Mouse (Mus musculus) liver, embryonic 12.5 days (tissue): ENCODE measurements at regions not wholly inside any gene's neighbourhood (a gene's known extent, or its start where the extent isn't known, plus 50 kb on each side); places are given as distances from the start of the nearest gene placed in this dataset.

Experiments
- ATAC-seq: fragments of 200-750 bp; cut with Nextera tagmentation; 2 replicates; pipeline ENCODE4 v1.8.0; 2017; ENCODE audit warnings: moderate number of reproducible peaks, mild to moderate bottlenecking, moderate library complexity
- H3K27ac ChIP-seq: fragments of 300-500 bp; sonication (generic); 2 replicates; pipeline ENCODE4 v1.5.1; 2016; ENCODE audit warnings: mild to moderate bottlenecking
- H3K27me3 ChIP-seq: fragments of 300-500 bp; sonication (generic); replicated peaks from 2 replicates; pipeline ENCODE4 v1.6.1; 2016; ENCODE audit warnings: mild to moderate bottlenecking, moderate library complexity
- H3K36me3 ChIP-seq: fragments of 300-500 bp; sonication (generic); 2 replicates; pipeline ENCODE4 v1.6.1; 2016; ENCODE audit warnings: mild to moderate bottlenecking, moderate library complexity
- H3K4me1 ChIP-seq: fragments of 300-500 bp; sonication (generic); 2 replicates; pipeline ENCODE4 v1.6.1; 2016
- H3K4me2 ChIP-seq: fragments of 300-500 bp; sonication (generic); 2 replicates; pipeline ENCODE4 v1.6.1; 2016; ENCODE audit warnings: mild to moderate bottlenecking, moderate library complexity
- H3K4me3 ChIP-seq: fragments of 300-500 bp; sonication (generic); 2 replicates; pipeline ENCODE4 v1.5.1; 2016; ENCODE audit warnings: mild to moderate bottlenecking, moderate library complexity
- H3K9ac ChIP-seq: fragments of 300-500 bp; sonication (generic); 2 replicates; pipeline ENCODE4 v1.6.1; 2016; ENCODE audit warnings: mild to moderate bottlenecking, moderate library complexity
- H3K9me3 ChIP-seq: fragments of 300-500 bp; sonication (generic); replicated peaks from 2 replicates; pipeline ENCODE4 v1.6.1; 2016; ENCODE audit warnings: mild to moderate bottlenecking, moderate library complexity
- WGBS: fragments of 180-500 bp; shearing (Covaris S2); methylation state at CpG from one replicate; pipeline ENCODE4 v1.1.7; 2016; ENCODE audit not compliant: insufficient replicate concordance; 5-methylcytosine and 5-hydroxymethylcytosine counted together

DNA sequence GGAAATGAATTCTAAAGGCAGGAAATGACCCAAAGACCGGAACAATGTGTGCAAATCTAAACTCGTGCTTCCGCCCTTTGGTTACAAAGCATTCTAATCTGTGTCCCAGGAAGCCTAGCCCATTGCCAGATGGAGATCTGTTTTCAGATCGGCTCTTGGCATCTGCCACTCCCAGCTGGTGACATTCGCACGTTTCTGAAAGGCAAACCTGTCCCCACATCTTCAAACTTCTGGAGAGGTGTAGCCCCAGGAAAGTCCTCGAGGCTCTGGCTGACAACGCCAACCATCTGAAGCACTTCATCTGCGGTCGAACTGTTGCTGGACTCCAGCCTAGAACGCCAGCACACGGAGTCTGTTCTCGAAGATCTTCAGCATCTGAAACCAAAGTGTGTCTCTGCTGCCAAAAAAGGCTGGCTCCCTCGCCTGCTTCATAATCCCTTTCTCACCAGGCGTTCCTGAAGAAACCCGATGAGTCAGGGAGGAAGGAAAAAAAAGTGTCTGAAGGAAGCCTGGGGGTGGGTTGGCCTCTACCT is 73.2 kb upstream of the Map4k3 start:
- no peak for ATAC-seq

DNA sequence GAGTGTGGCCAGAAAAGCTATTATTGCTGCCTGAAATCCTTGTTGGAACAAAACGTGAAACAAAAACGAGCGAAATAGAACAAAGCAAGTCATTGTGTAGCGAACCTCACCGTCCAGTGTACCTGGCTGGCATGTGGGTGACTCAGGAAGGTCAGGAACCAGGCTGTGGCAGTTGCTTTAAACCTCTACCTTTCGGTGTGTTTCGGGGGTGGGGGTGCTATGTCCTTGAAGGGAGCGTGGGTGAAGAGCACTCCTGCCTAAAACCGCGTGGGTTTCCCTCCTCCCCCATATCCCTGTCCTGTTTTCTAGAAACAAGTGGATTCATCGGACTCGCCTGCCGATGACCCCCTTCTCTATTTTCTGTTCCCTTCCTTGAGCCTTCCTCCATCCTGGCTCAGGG is 72.6 kb upstream of the Map4k3 start:
- 53% methylated on average over 13 of the region's 13 CpGs for WGBS
- no peaks in the 10 kb centered on the region for H3K36me3 ChIP-seq
- peak overlapping the region; percentile 32 for H3K4me2 ChIP-seq
- H3K9me3 ChIP-seq, result no peaks in the 10 kb centered on the region
- ATAC-seq, result no peak
- H3K27me3 ChIP-seq, result peaks cover 6% of the 10 kb centered on the region
- no peak overlapping the region for H3K4me3 ChIP-seq
- no peak overlapping the region for H3K27ac ChIP-seq
- no peak overlapping the region for H3K9ac ChIP-seq
- H3K4me1 ChIP-seq, result 0 out of 2 replicates have a peak, but pooled peaks cover 16% of the 10 kb centered on the region

More for the DNA sequence above, 73.2 kb upstream of the Map4k3 start:
- Histone ChIP-seq H3K36me3 (no peaks in the 10 kb centered on the region), H3K4me2 (peak overlapping the region; percentile 32), H3K9ac (no peak overlapping the region), H3K4me3 (no peak overlapping the region), H3K4me1 (0 out of 2 replicates have a peak, but pooled peaks cover 16% of the 10 kb centered on the region), H3K27me3 (peaks cover 6% of the 10 kb centered on the region), H3K27ac (peak overlapping the region; percentile 40; the same call in 1 of the 2 replicates), H3K9me3 (no peaks in the 10 kb centered on the region)
- WGBS, result 10% methylated on average over 16 of the region's 16 CpGs

DNA sequence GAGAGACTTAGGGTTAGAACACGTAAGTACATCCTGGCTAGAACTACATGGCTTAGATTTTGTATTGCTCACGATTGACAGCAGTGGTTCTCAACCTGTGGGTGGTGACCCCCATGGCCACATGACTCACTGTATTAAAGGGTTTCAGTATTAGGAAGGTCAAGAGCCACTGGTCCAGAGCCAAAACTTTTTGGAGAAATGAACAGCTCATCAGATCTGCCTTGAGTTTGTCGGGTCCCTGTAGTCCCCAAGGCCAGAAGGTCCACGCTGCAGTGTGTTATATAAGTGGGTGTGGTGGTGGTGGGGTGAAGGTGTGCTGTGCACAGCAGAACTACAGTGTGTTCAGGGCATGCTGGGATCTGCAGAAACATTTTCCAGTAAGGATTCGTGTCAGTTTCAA is 72.2 kb upstream of the Map4k3 start:
- no peak overlapping the region for H3K4me2 ChIP-seq
- 0 out of 2 replicates have a peak, but pooled peaks cover 16% of the 10 kb centered on the region for H3K4me1 ChIP-seq
- peaks cover 6% of the 10 kb centered on the region for H3K27me3 ChIP-seq
- no peak overlapping the region for H3K4me3 ChIP-seq
- WGBS, result 62% methylated on average over 5 of the region's 5 CpGs
- no peak overlapping the region for H3K9ac ChIP-seq
- H3K27ac ChIP-seq, result no peak overlapping the region
- no peaks in the 10 kb centered on the region for H3K36me3 ChIP-seq
- H3K9me3 ChIP-seq, result no peaks in the 10 kb centered on the region
- no peak for ATAC-seq

DNA sequence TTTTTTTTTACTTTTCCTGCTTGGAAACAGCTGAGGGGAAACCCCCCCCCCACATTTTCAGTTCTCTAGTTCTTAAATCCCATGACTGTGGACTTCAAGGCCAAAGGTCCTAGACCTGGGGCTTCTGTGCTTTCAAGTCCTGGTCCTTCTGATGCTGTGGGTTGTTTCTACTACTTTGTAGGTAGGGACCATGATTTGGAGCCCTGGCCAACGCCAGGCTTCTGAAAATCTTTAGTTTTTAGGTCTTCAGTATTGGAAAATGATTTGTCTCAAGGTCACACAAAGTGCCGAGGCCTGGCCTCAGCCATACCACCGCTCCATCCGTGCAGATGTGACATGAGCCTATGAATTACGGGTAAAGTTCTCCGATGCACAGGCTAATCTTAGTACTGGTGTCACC is 70.8 kb upstream of the Map4k3 start:
- Histone ChIP-seq H3K9ac (no peak overlapping the region), H3K4me3 (no peak overlapping the region), H3K27me3 (peaks cover 6% of the 10 kb centered on the region), H3K27ac (no peak overlapping the region), H3K4me2 (no peak overlapping the region), H3K4me1 (0 out of 2 replicates have a peak, but pooled peaks cover 16% of the 10 kb centered on the region), H3K9me3 (no peaks in the 10 kb centered on the region), H3K36me3 (no peaks in the 10 kb centered on the region)
- WGBS, result 75% methylated on average over 6 of the region's 6 CpGs
- no peak for ATAC-seq

DNA sequence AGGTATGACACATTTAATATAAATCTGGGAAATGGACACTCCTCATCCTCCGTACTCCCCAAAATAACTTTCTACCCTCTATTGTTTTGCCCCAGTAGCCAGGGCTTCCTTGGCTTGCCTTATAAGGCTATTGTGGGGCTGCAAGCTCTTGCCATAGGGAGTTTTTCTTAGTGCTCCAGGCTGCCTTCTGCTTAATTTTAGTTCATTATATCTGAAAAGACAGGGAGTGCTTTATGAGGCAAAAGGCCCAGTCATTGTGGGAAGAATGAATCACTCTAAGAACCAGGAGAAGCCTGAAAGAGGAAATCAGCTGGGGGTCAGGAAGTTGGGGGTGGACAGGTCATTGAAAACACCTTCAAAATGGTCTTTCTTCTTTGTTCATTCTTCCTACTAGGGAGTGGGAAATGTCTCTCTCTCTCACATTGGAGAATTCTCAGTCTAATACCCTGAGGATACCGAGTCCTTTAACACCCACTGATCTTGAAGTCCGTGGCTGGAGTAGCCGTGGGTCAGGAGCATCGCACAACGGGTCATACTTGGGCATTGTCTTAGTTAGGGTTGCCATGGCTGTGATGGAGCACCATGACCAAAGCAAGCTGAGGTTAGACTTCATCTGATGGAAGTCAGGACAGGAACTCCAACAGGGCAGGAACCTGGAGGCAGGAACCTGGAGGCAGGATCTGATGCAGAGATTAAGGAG is 70.1 kb upstream of the Map4k3 start:
- Histone ChIP-seq H3K9me3 (no peaks in the 10 kb centered on the region), H3K27me3 (peaks cover 6% of the 10 kb centered on the region), H3K4me2 (no peak overlapping the region), H3K9ac (no peak overlapping the region), H3K4me1 (0 out of 2 replicates have a peak, but pooled peaks cover 16% of the 10 kb centered on the region), H3K27ac (no peak overlapping the region), H3K4me3 (no peak overlapping the region), H3K36me3 (no peaks in the 10 kb centered on the region)
- ATAC-seq, result no peak
- WGBS, result 66% methylated on average over 6 of the region's 6 CpGs

DNA sequence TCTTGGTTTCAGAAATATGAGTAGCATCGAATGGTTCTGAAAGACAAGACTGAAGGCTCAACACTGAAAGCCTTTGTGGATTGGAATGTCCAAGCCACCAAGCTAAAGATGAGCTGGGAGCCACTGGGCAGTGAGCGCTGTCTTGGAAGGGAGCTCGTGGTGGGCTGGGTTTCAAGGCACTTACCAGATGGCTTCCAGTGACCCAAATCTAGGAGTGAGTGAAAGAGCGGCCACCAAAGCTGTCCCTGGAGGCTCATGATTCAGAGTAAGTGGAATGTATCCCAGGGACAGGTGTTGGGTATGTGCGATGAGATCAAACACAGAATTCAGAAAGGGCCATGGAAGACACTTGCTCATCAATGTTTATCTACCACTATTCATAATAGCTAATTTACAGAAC is 68.5 kb upstream of the Map4k3 start:
- Histone ChIP-seq H3K4me3 (no peak overlapping the region), H3K27me3 (peaks cover 3% of the 10 kb centered on the region), H3K4me1 (0 out of 2 replicates have a peak, but pooled peaks cover 11% of the 10 kb centered on the region), H3K36me3 (no peaks in the 10 kb centered on the region), H3K9ac (no peak overlapping the region), H3K27ac (no peak overlapping the region), H3K4me2 (no peak overlapping the region), H3K9me3 (no peaks in the 10 kb centered on the region)
- ATAC-seq, result no peak
- whole genome bisulfite sequencing, result 73% methylated on average over 5 of the region's 5 CpGs

DNA sequence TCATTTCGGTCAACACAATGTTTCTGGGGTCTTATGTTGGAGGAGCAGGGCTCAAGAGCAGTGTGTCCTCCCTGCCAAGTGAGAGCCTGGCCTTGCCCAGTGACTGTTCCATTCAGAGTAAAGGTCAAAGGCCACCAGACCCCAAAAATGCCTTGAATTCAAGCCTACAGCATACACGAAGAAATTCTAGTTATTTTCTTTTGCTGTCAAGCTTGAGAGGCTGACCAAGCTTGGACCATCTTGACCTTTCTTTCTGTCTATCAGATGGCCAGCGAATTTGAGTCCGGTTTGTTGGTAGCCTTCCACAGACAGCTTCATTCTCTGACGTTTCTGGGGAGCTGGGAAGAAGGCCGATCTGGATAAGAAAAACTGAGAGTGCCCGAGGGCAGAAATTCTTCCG is 68.1 kb upstream of the Map4k3 start:
- Histone ChIP-seq H3K27me3 (peaks cover under 1% of the 10 kb centered on the region), H3K9ac (no peak overlapping the region), H3K27ac (no peak overlapping the region), H3K4me1 (0 out of 2 replicates have a peak, but pooled peaks cover 7% of the 10 kb centered on the region), H3K9me3 (no peaks in the 10 kb centered on the region), H3K4me2 (no peak overlapping the region), H3K4me3 (no peak overlapping the region), H3K36me3 (no peaks in the 10 kb centered on the region)
- no peak for ATAC-seq
- 72% methylated on average over 8 of the region's 8 CpGs for WGBS

DNA sequence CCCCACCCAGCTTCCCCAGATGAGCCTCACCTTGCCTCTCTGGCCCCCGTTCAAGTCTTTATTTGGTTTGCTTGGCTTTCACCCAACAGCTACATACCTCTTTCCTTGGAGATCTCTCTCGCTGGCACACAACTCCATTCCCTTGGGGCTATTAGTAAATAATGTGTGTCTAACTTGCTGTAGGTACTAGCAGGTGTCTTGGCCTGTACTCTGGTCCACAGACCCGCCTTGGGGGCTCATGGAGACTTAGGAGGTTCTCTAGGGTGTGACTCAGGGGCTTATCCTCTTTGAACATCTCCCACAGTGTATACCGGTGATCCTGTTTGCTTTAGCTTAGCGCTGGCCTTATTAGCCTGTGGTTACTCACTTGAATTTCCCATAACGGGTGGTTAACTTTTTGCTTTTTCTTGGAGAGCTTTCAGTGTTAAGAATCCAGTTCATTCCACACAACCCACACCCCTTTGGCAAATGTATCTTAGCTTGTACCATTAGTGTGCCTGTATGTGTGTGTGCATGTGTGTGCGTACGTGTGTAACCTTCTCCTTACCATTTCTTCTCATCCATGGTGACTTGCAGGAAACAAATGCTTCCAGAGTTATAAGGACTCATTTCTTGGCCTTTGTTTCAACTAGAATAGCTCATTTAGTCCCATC is 67.3 kb upstream of the Map4k3 start:
- Histone ChIP-seq H3K4me3 (no peak overlapping the region), H3K36me3 (no peaks in the 10 kb centered on the region), H3K27ac (no peak overlapping the region), H3K27me3 (no peaks in the 10 kb centered on the region), H3K4me2 (no peak overlapping the region), H3K4me1 (no peaks in the 10 kb centered on the region), H3K9me3 (no peaks in the 10 kb centered on the region), H3K9ac (no peak overlapping the region)
- WGBS, result 65% methylated on average over 8 of the region's 8 CpGs
- ATAC-seq, result no peak

DNA sequence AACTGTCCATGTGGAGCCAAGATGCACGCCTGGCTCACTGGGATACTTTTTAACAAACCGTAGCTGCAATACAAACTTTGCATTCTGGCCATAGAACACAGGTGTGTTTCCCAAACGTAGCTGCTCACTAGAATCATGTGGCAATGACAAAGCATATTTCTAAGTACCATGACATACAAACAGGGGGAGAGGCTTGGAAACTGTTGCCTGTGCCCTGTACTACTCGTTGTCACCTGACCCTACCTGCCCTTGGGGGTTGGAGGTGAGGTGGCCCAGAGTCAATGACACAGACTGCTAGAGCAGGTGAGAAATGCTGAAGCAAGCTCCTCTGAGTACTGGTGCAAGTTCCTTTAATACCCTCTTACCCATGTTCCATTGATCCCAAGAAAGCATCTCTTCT is 64.3 kb upstream of the Map4k3 start:
- WGBS, result 61% methylated on average over 4 of the region's 4 CpGs
- ATAC-seq, result no peak
- Histone ChIP-seq H3K4me1 (no peaks in the 10 kb centered on the region), H3K27ac (no peak overlapping the region), H3K36me3 (no peaks in the 10 kb centered on the region), H3K9ac (no peak overlapping the region), H3K4me2 (no peak overlapping the region), H3K9me3 (no peaks in the 10 kb centered on the region), H3K27me3 (no peaks in the 10 kb centered on the region), H3K4me3 (no peak overlapping the region)

DNA sequence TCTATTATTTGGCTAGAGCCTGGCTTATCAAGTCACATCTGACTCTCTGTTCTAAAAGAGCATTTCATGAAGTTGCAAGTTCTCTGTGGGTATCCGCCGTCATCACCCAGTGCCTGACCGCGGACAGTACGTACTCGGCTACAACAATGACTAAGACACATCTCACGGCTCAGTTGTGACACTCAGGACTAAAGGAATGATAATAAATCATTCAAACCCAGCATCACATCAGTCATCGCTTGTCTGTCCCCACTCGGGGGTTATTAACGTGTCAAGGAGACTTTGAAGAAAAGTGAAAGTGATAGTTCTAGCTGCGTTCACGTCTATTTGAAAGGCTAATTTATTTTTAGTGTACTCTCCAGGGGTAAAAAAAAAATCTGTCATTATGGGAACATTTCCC is 61.4 kb upstream of the Map4k3 start:
- H3K4me3 ChIP-seq, result no peak overlapping the region
- H3K9ac ChIP-seq, result no peak overlapping the region
- no peaks in the 10 kb centered on the region for H3K36me3 ChIP-seq
- ATAC-seq, result no peak
- no peak overlapping the region for H3K4me2 ChIP-seq
- H3K4me1 ChIP-seq, result 0 out of 2 replicates have a peak, but pooled peaks cover 4% of the 10 kb centered on the region
- 81% methylated on average over 12 of the region's 12 CpGs for WGBS
- no peaks in the 10 kb centered on the region for H3K27me3 ChIP-seq
- no peak overlapping the region for H3K27ac ChIP-seq
- no peaks in the 10 kb centered on the region for H3K9me3 ChIP-seq

DNA sequence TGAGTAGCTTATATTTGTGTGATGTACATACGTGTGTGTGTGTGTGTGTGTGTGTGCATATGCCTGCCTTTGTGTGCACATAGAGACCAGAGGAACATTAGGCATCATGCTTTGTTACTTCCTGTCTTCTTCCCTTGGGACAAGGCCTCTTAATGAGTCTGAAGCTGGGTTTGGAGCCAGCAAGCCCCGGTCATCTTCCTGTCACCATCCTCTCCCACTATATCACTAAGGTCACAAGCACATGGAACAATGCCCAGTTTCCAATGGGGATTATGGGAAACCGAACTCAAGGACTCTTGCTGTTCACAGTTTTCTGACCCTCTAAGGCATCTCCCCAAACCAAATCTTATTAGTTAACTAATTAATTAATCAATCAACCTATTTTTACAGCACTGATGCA is 60.7 kb upstream of the Map4k3 start:
- H3K9me3 ChIP-seq, result no peaks in the 10 kb centered on the region
- H3K4me1 ChIP-seq, result 0 out of 2 replicates have a peak, but pooled peaks cover 4% of the 10 kb centered on the region
- H3K27ac ChIP-seq, result no peak overlapping the region
- H3K27me3 ChIP-seq, result no peaks in the 10 kb centered on the region
- no peak for ATAC-seq
- H3K4me3 ChIP-seq, result no peak overlapping the region
- H3K9ac ChIP-seq, result no peak overlapping the region
- WGBS, result 67% methylated on average over 3 of the region's 3 CpGs
- no peak overlapping the region for H3K4me2 ChIP-seq
- no peaks in the 10 kb centered on the region for H3K36me3 ChIP-seq

DNA sequence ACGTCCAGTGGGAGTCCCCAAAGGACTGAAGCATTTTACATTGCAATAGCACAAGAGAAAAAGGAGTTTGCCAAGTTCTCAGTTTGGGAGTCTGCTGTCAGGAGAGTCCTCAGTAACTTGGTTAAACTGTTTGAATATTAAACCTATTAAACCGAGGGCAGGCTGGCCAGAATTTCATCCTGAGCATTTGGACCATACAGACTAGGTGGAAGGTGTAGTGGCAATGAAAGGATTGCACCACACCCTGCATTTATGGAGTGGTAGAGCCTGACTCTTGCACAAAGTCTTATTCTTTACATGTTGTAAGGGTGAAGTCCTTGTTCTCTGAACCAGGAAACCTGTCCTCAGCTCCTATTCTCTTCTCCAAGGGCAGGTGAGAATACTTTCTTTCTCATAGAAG is 58.6 kb upstream of the Map4k3 start:
- WGBS, result 37% methylated on average over 2 of the region's 2 CpGs
- Histone ChIP-seq H3K9me3 (no peaks in the 10 kb centered on the region), H3K27me3 (no peaks in the 10 kb centered on the region), H3K4me1 (0 out of 2 replicates have a peak, but pooled peaks cover 4% of the 10 kb centered on the region), H3K4me2 (no peak overlapping the region), H3K4me3 (no peak overlapping the region), H3K9ac (no peak overlapping the region), H3K36me3 (no peaks in the 10 kb centered on the region), H3K27ac (no peak overlapping the region)
- 0 out of 2 replicates have a peak, but pooled peaks have one; percentile 34 for ATAC-seq
